Mouse (Mus musculus) midbrain, embryonic 15.5 days (tissue): Measurements from ENCODE around the gene Tex29. TPM values are rescaled to one million over a fixed set of nuclear protein-coding genes. Genes with fewer than 3 reads are reported as not detected.
"Not testable (repeated sequence)": the region's sequence is repeated elsewhere in the genome, so short reads cannot be mapped to it uniquely, and the experiment has no call there.

Experiments used
- ATAC-seq: fragments of 200-750 bp; cut with Nextera tagmentation; replicated peaks from 2 replicates; pipeline ENCODE4 v1.8.0; 2017; ENCODE audit warnings: moderate TSS enrichment
- H3K27ac ChIP-seq: fragments of 300-500 bp; sonication (generic); 2 replicates; pipeline ENCODE4 v1.5.1; 2015; ENCODE audit warnings: mild to moderate bottlenecking, inconsistent platforms
- H3K27me3 ChIP-seq: fragments of 300-500 bp; sonication (generic); replicated peaks from 2 replicates; pipeline ENCODE4 v1.6.1; 2015; ENCODE audit warnings: inconsistent platforms
- H3K36me3 ChIP-seq: fragments of 300-500 bp; sonication (generic); replicated peaks from 2 replicates; pipeline ENCODE4 v1.6.1; 2015; ENCODE audit warnings: inconsistent platforms
- H3K4me1 ChIP-seq: fragments of 300-500 bp; sonication (generic); 2 replicates; pipeline ENCODE4 v1.6.1; 2015; ENCODE audit warnings: inconsistent platforms
- H3K4me2 ChIP-seq: fragments of 300-500 bp; sonication (generic); 2 replicates; pipeline ENCODE4 v1.6.1; 2015; ENCODE audit warnings: inconsistent platforms, mild to moderate bottlenecking, moderate library complexity
- H3K4me3 ChIP-seq: fragments of 300-500 bp; sonication (generic); 2 replicates; pipeline ENCODE4 v1.5.1; 2015; ENCODE audit warnings: mild to moderate bottlenecking, inconsistent platforms
- H3K9ac ChIP-seq: fragments of 300-500 bp; sonication (generic); 2 replicates; pipeline ENCODE4 v1.6.1; 2015; ENCODE audit warnings: mild to moderate bottlenecking, inconsistent platforms
- H3K9me3 ChIP-seq: fragments of 300-500 bp; sonication (generic); 2 replicates; pipeline ENCODE4 v1.6.1; 2016; ENCODE audit warnings: inconsistent platforms
- WGBS: fragments of 180-500 bp; shearing (Covaris S2); methylation state at CpG from one replicate; pipeline ENCODE4 v1.1.7; 2015; ENCODE audit warnings: mixed read lengths; 5-methylcytosine and 5-hydroxymethylcytosine counted together
- polyA plus RNA-seq: library from polyadenylated mRNA; unstranded; fragments of >200 nt; fragmentation: Nextera tagmentation; extraction: Ambion mirVana; gene quantifications from 2 replicates; pipeline ENCODE4 v1.2.1, GENCODE M21; 2015

Gene Tex29
- polyA plus RNA-seq, 1 experiment from 2014 or later = 0.44 TPM

GRCm38 (mm10) chr8:11833157-11833556 is 7.1 kb upstream of the Tex29 start:
- no peak for ATAC-seq
- Histone ChIP-seq H3K9ac (no peak overlapping the region), H3K27me3 (no peaks in the 10 kb centered on the region), H3K4me2 (no peak overlapping the region), H3K4me3 (no peak overlapping the region), H3K36me3 (peaks cover 29% of the 10 kb centered on the region), H3K9me3 (no peaks in the 10 kb centered on the region), H3K27ac (no peak overlapping the region), H3K4me1 (peaks cover 25% of the 10 kb centered on the region)
- WGBS = 92% methylated on average over 4 of the region's 4 CpGs

- Histone ChIP-seq H3K27me3 (no peaks in the 10 kb centered on the region), H3K4me2 (no peak overlapping the region), H3K9ac (no peak overlapping the region), H3K4me3 (no peak overlapping the region), H3K27ac (no peak overlapping the region), H3K9me3 (no peaks in the 10 kb centered on the region), H3K36me3 (peaks cover 29% of the 10 kb centered on the region), H3K4me1 (peaks cover 24% of the 10 kb centered on the region)
- 94% methylated on average over 5 of the region's 5 CpGs for WGBS
- ATAC-seq = no peak
Observed at GRCm38 (mm10) chr8:11834200-11834599, 6.1 kb upstream of the Tex29 start.

- WGBS = 92% methylated on average over 16 of the region's 16 CpGs
- Histone ChIP-seq H3K4me2 (no peak overlapping the region), H3K4me3 (no peak overlapping the region), H3K27ac (no peak overlapping the region), H3K27me3 (no peaks in the 10 kb centered on the region), H3K4me1 (peaks cover 20% of the 10 kb centered on the region), H3K9me3 (no peaks in the 10 kb centered on the region), H3K9ac (no peak overlapping the region), H3K36me3 (peaks cover 29% of the 10 kb centered on the region)
- no peak for ATAC-seq
Observed at GRCm38 (mm10) chr8:11834691-11835090, 5.6 kb upstream of the Tex29 start.

- Histone ChIP-seq H3K27me3 (no peaks in the 10 kb centered on the region), H3K4me2 (no peak overlapping the region), H3K27ac (peak overlapping the region; percentile 41), H3K36me3 (no peaks in the 10 kb centered on the region), H3K9ac (no peak overlapping the region), H3K9me3 (no peaks in the 10 kb centered on the region), H3K4me3 (no peak overlapping the region), H3K4me1 (peaks cover 29% of the 10 kb centered on the region)
- ATAC-seq = 0 out of 2 replicates have a peak, but pooled peaks have one; percentile 7
- WGBS = 20% methylated on average over 8 of the region's 8 CpGs
Observed at GRCm38 (mm10) chr8:11841571-11841970, 1.3 kb downstream of the Tex29 start.

GRCm38 (mm10) chr8:11842757-11843156 is 2.5 kb downstream of the Tex29 start:
- Histone ChIP-seq H3K4me1 (peaks cover 29% of the 10 kb centered on the region), H3K36me3 (no peaks in the 10 kb centered on the region), H3K9ac (no peak overlapping the region), H3K9me3 (no peaks in the 10 kb centered on the region), H3K4me3 (no peak overlapping the region), H3K27me3 (no peaks in the 10 kb centered on the region), H3K27ac (no peak overlapping the region), H3K4me2 (no peak overlapping the region)
- WGBS = 87% methylated on average over 8 of the region's 8 CpGs
- ATAC-seq = no peak

GRCm38 (mm10) chr8:11843677-11844315 is 3.5 kb downstream of the Tex29 start:
- 56% methylated on average over 13 of the region's 13 CpGs for WGBS
- Histone ChIP-seq H3K9me3 (no peaks in the 10 kb centered on the region), H3K27ac (no peak overlapping the region), H3K4me3 (no peak overlapping the region), H3K27me3 (no peaks in the 10 kb centered on the region), H3K4me1 (peaks cover 29% of the 10 kb centered on the region), H3K4me2 (no peak overlapping the region), H3K36me3 (no peaks in the 10 kb centered on the region), H3K9ac (no peak overlapping the region)
- peak; percentile 53 for ATAC-seq

GRCm38 (mm10) chr8:11844316-11844685 is 4.0 kb downstream of the Tex29 start:
- Histone ChIP-seq H3K36me3 (no peaks in the 10 kb centered on the region), H3K9ac (no peak overlapping the region), H3K4me1 (peaks cover 29% of the 10 kb centered on the region), H3K27me3 (no peaks in the 10 kb centered on the region), H3K9me3 (no peaks in the 10 kb centered on the region), H3K4me3 (no peak overlapping the region), H3K27ac (no peak overlapping the region), H3K4me2 (no peak overlapping the region)
- WGBS = 86% methylated on average over 7 of the region's 7 CpGs
- ATAC-seq = peak; percentile 12

GRCm38 (mm10) chr8:11846807-11847206 is 6.5 kb downstream of the Tex29 start:
- Histone ChIP-seq H3K9me3 (no peaks in the 10 kb centered on the region), H3K4me2 (no peak overlapping the region), H3K27ac (no peak overlapping the region), H3K9ac (no peak overlapping the region), H3K27me3 (no peaks in the 10 kb centered on the region), H3K4me3 (no peak overlapping the region), H3K4me1 (peaks cover 16% of the 10 kb centered on the region), H3K36me3 (no peaks in the 10 kb centered on the region)
- 95% methylated on average over 6 of the region's 6 CpGs for WGBS
- no peak for ATAC-seq

- Histone ChIP-seq H3K4me3 (no peak overlapping the region), H3K36me3 (no peaks in the 10 kb centered on the region), H3K27me3 (no peaks in the 10 kb centered on the region), H3K4me2 (no peak overlapping the region), H3K9ac (no peak overlapping the region), H3K9me3 (no peaks in the 10 kb centered on the region), H3K4me1 (no peaks in the 10 kb centered on the region), H3K27ac (no peak overlapping the region)
- no peak for ATAC-seq
Observed at GRCm38 (mm10) chr8:11867832-11868231, 27.6 kb downstream of the Tex29 start.

GRCm38 (mm10) chr8:11874227-11874626 is 34.0 kb downstream of the Tex29 start:
- H3K27me3 ChIP-seq, H3K9me3 ChIP-seq, H3K4me3 ChIP-seq, H3K4me2 ChIP-seq, ATAC-seq, H3K4me1 ChIP-seq, H3K36me3 ChIP-seq, H3K27ac ChIP-seq, H3K9ac ChIP-seq: not testable (repeated sequence)
- 97% methylated on average over 6 of the region's 6 CpGs for WGBS

GRCm38 (mm10) chr8:11884646-11885045 is 44.4 kb downstream of the Tex29 start:
- ATAC-seq = no peak
- Histone ChIP-seq H3K4me1 (peaks cover 19% of the 10 kb centered on the region), H3K4me2 (no peak overlapping the region), H3K9ac (no peak overlapping the region), H3K27me3 (no peaks in the 10 kb centered on the region), H3K9me3 (no peaks in the 10 kb centered on the region), H3K27ac (no peak overlapping the region), H3K36me3 (no peaks in the 10 kb centered on the region), H3K4me3 (no peak overlapping the region)
- 95% methylated on average over 3 of the region's 3 CpGs for WGBS

GRCm38 (mm10) chr8:11885881-11886699 is 45.8 kb downstream of the Tex29 start:
- no peak overlapping the region for H3K9ac ChIP-seq

GRCm38 (mm10) chr8:11886824-11887223 is 46.5 kb downstream of the Tex29 start:
- Histone ChIP-seq H3K9me3 (no peaks in the 10 kb centered on the region), H3K36me3 (no peaks in the 10 kb centered on the region), H3K27ac (peak overlapping the region; percentile 78), H3K27me3 (no peaks in the 10 kb centered on the region), H3K4me1 (peaks cover 19% of the 10 kb centered on the region), H3K4me3 (no peak overlapping the region), H3K9ac (no peak overlapping the region), H3K4me2 (no peak overlapping the region)
- peak; percentile 70 for ATAC-seq
- 89% methylated on average over 2 of the region's 2 CpGs for WGBS

More at GRCm38 (mm10) chr8:11885881-11886699, 45.8 kb downstream of the Tex29 start:
- no peak overlapping the region for H3K4me3 ChIP-seq
- no peaks in the 10 kb centered on the region for H3K9me3 ChIP-seq
- ATAC-seq = peak; percentile 87
- H3K4me1 ChIP-seq = peaks cover 19% of the 10 kb centered on the region
- H3K4me2 ChIP-seq = no peak overlapping the region
- WGBS = 23% methylated on average over 12 of the region's 12 CpGs
- no peaks in the 10 kb centered on the region for H3K27me3 ChIP-seq
- peak overlapping the region; percentile 78 for H3K27ac ChIP-seq
- no peaks in the 10 kb centered on the region for H3K36me3 ChIP-seq
